Mouse (Mus musculus) naive thymus-derived CD4-positive, alpha-beta T cell, adult 5 months (primary cell): ENCODE results near the gene Smpdl3a. TPM values are rescaled to one million over a fixed set of nuclear protein-coding genes. Genes with fewer than 3 reads are reported as not detected.

Source experiments
- polyA plus RNA-seq: library from polyadenylated mRNA; unstranded; fragments of 100-300 nt; shearing (Covaris generic); gene quantifications from one replicate; pipeline ENCODE4 v1.2.1, GENCODE M21; 2017

Smpdl3a gene
- 52.2 TPM for polyA plus RNA-seq

GRCm38 (mm10) chr10:57794018-57794417, at the start of gene Smpdl3a:
Gene Smpdl3a (plus strand): TSS chr10:57794335.

GRCm38 (mm10) chr10:57784876-57785150, 9.3 kb upstream of the Smpdl3a start, which contains the start of gene Fabp7:
Gene Fabp7 (plus strand): TSS chr10:57784881.

Other genes starting within 250 kb of the Smpdl3a start
- 0.49 TPM for gene Pkib, start 162.4 kb upstream of the Smpdl3a start, polyA plus RNA-seq
- gene Fabp7, start 9.5 kb upstream of the Smpdl3a start, polyA plus RNA-seq: not detected